Mouse (Mus musculus) kidney, adult 10 weeks (tissue): ENCODE measurements around the gene Gm12790. TPM values are rescaled to one million over a fixed set of nuclear protein-coding genes. Genes with fewer than 3 reads are reported as not detected.

Experiments
- polyA plus RNA-seq: library from polyadenylated mRNA; stranded (reverse); fragments of 350-450 nt; fragmentation: Illumina TruSeq; extraction: RNeasy Lipid Tissue Mini Kit (QIAGEN cat#74804); gene quantifications from one replicate; pipeline ENCODE4 v1.2.3, GENCODE M21; 2014; ENCODE audit warnings: low read depth, low replicate concordance

Gm12790 gene
- polyA plus RNA-seq = not detected

GRCm38 (mm10) chr4:101980949-101981348 lies at the start of gene Gm12790:
Gene Gm12790, minus strand, starts transcription at chr4:101981049.

GRCm38 (mm10) chr4:101986326-101986725 lies 5.5 kb upstream of the Gm12790 start, which contains the start of gene Gm12789:
Gene Gm12789, plus strand, starts transcription at chr4:101986626.

GRCm38 (mm10) chr4:101940107-101940506 lies 40.7 kb downstream of the Gm12790 start, which contains the start of gene Gm12794:
Gene Gm12794, plus strand, starts transcription at chr4:101940407.

Other genes starting within 250 kb of the Gm12790 start
- not detected for gene B020004J07Rik, start 137.0 kb downstream of the Gm12790 start, polyA plus RNA-seq
- gene C130073F10Rik, start 87.3 kb downstream of the Gm12790 start, polyA plus RNA-seq = not detected
- not detected for gene Gm12800, start 71.9 kb downstream of the Gm12790 start, polyA plus RNA-seq
- gene Gm12794, start 40.6 kb downstream of the Gm12790 start, polyA plus RNA-seq = not detected
- not detected for gene Gm12789, start 5.6 kb upstream of the Gm12790 start, polyA plus RNA-seq
- 17.4 TPM for gene Pde4b, start 106.5 kb upstream of the Gm12790 start, polyA plus RNA-seq